In genomic region chr2:24188189-24188588, GRCm38 (mm10) we compare ENCODE assay signal across 22 mouse cellular contexts. TPM values are rescaled to one million over a fixed set of nuclear protein-coding genes. Genes with fewer than 3 reads are reported as not detected.
DNase-seq lines count a peak whose midpoint lies in the region; ATAC-seq and TF ChIP-seq lines count a peak whose summit lies in the region.
"Had no signal": no experiment of that assay in that cellular context is flagged by ENCODE, and none has a peak within 500 bp of the region (broad histone marks: within the 10 kb centered on the region; RNA-seq: fewer than 3 reads in every experiment).

No protein-coding gene starts in this region.

- 52% methylated on average over 1 of the region's 1 CpGs for WGBS in kidney, adult 2 months
- WGBS in midbrain, postnatal 0 days, result 63% methylated on average over 1 of the region's 1 CpGs
- 74% methylated on average over 1 of the region's 1 CpGs for WGBS in midbrain, embryonic 16.5 days

- no peaks in the 10 kb centered on the region for H3K9me3 ChIP-seq in midbrain, postnatal 0 days (ENCODE audit: low read length)
- H3K9me3 ChIP-seq in midbrain, embryonic 16.5 days (replicated peaks; ENCODE audit: control insufficient read depth, low read length, poor library complexity, severe bottlenecking), result no peaks in the 10 kb centered on the region
- H3K9me3 ChIP-seq: embryonic facial prominence, embryonic 13.5 days; forebrain, embryonic 12.5 days; heart, embryonic 12.5 days; hindbrain, embryonic 12.5 days; liver, embryonic 15.5 days; midbrain, embryonic 10.5 days had no signal

- H3K36me3 ChIP-seq in kidney, adult 2 months (ENCODE audit: control insufficient read depth, insufficient read depth, low read length), result no peaks in the 10 kb centered on the region
- H3K36me3 ChIP-seq in midbrain, postnatal 0 days (ENCODE audit: insufficient read depth, low read length), result no peaks in the 10 kb centered on the region
- H3K36me3 ChIP-seq in midbrain, embryonic 16.5 days (ENCODE audit: control insufficient read depth, insufficient read depth, low read length), result no peaks in the 10 kb centered on the region
- H3K36me3 ChIP-seq: embryonic facial prominence, embryonic 13.5 days; forebrain, embryonic 12.5 days; heart, embryonic 12.5 days; hindbrain, embryonic 12.5 days; liver, embryonic 15.5 days; midbrain, embryonic 10.5 days had no signal

- TF ChIP-seq POLR2A in kidney, adult 2 months (IDR thresholded peaks at IDR 0.05; ENCODE audit: low read depth, low read length), result no peak

- DNase-seq in kidney, adult 2 months, result peak; percentile 12
- no peak for DNase-seq in kidney, postnatal 14 days
- DNase-seq in midbrain, postnatal 0 days (ENCODE audit: low spot score), result no peak
- DNase-seq in T-cell, adult 2 months (ENCODE audit: low spot score), result no peak
- DNase-seq: cerebellum, adult 11 months; cerebellum, postnatal 36 days; kidney, adult 11 months; left cerebral cortex, postnatal 4 days had no signal

- H3K27me3 ChIP-seq in kidney, adult 2 months (replicated peaks; ENCODE audit: control insufficient read depth, insufficient read depth, low read length), result no peaks in the 10 kb centered on the region
- no peaks in the 10 kb centered on the region for H3K27me3 ChIP-seq in midbrain, postnatal 0 days (ENCODE audit: insufficient read depth, low read length)
- no peaks in the 10 kb centered on the region for H3K27me3 ChIP-seq in midbrain, embryonic 16.5 days (ENCODE audit: control insufficient read depth, insufficient read depth, low read depth, low read length)
- H3K27me3 ChIP-seq: embryonic facial prominence, embryonic 13.5 days; forebrain, embryonic 12.5 days; heart, embryonic 12.5 days; hindbrain, embryonic 12.5 days; liver, embryonic 15.5 days had no signal

- ATAC-seq in midbrain, postnatal 0 days (ENCODE audit: low FRiP score), result no peak
- ATAC-seq in midbrain, embryonic 16.5 days, result no peak
- peak; percentile 74 for ATAC-seq in granulocyte monocyte progenitor cell, adult 5-6 weeks (replicated peaks; ENCODE audit: poor library complexity, severe bottlenecking)
- no peak for ATAC-seq in erythroblast, adult 5-6 weeks (replicated peaks; ENCODE audit: low FRiP score, poor library complexity, severe bottlenecking)

- no peak overlapping the region for H3K4me2 ChIP-seq in midbrain, postnatal 0 days (ENCODE audit: low read depth, low read length, poor library complexity, severe bottlenecking)
- H3K4me2 ChIP-seq in midbrain, embryonic 16.5 days (ENCODE audit: low read length), result no peak overlapping the region
- H3K4me2 ChIP-seq: embryonic facial prominence, embryonic 13.5 days; forebrain, embryonic 12.5 days; heart, embryonic 12.5 days; hindbrain, embryonic 12.5 days; liver, embryonic 15.5 days had no signal

- no peak overlapping the region for H3K4me3 ChIP-seq in kidney, adult 2 months (ENCODE audit: insufficient read depth, low read depth, low read length)
- no peak overlapping the region for H3K4me3 ChIP-seq in midbrain, postnatal 0 days (ENCODE audit: low read depth, low read length)
- no peak overlapping the region for H3K4me3 ChIP-seq in midbrain, embryonic 16.5 days (ENCODE audit: low read depth, low read length)
- H3K4me3 ChIP-seq: embryonic facial prominence, embryonic 13.5 days; forebrain, embryonic 12.5 days; heart, embryonic 12.5 days; hindbrain, embryonic 12.5 days; liver, embryonic 15.5 days; midbrain, embryonic 10.5 days; myocyte had no signal

- H3K9ac ChIP-seq in midbrain, postnatal 0 days (replicated peaks; ENCODE audit: low read length, poor library complexity, severe bottlenecking), result no peak overlapping the region
- H3K9ac ChIP-seq in midbrain, embryonic 16.5 days (ENCODE audit: low read depth, low read length), result no peak overlapping the region
- H3K9ac ChIP-seq: embryonic facial prominence, embryonic 13.5 days; forebrain, embryonic 12.5 days; heart, embryonic 12.5 days; hindbrain, embryonic 12.5 days; liver, embryonic 15.5 days had no signal

- TF ChIP-seq CTCF in kidney, adult 2 months (conservative IDR thresholded peaks at IDR 0.05; ENCODE audit: insufficient read depth, insufficient read length, low read depth, low read length), result peak; percentile 63
- TF ChIP-seq CTCF in midbrain, postnatal 0 days (IDR thresholded peaks at IDR 0.05), result peak; percentile 36

- H3K4me1 ChIP-seq in kidney, adult 2 months (ENCODE audit: control insufficient read depth, insufficient read depth, low read length), result no peaks in the 10 kb centered on the region
- H3K4me1 ChIP-seq in midbrain, postnatal 0 days (ENCODE audit: insufficient read depth, low read length), result no peaks in the 10 kb centered on the region
- no peaks in the 10 kb centered on the region for H3K4me1 ChIP-seq in midbrain, embryonic 16.5 days (ENCODE audit: control insufficient read depth, insufficient read depth, low read length)
- H3K4me1 ChIP-seq: embryonic facial prominence, embryonic 13.5 days; forebrain, embryonic 12.5 days; heart, embryonic 12.5 days; hindbrain, embryonic 12.5 days; liver, embryonic 15.5 days; midbrain, embryonic 10.5 days had no signal

- no peak overlapping the region for H3K27ac ChIP-seq in kidney, adult 2 months (ENCODE audit: insufficient read depth, low read depth, low read length)
- H3K27ac ChIP-seq in midbrain, postnatal 0 days (ENCODE audit: low read depth, low read length), result no peak overlapping the region
- no peak overlapping the region for H3K27ac ChIP-seq in midbrain, embryonic 16.5 days (ENCODE audit: low read length)
- H3K27ac ChIP-seq: embryonic facial prominence, embryonic 13.5 days; forebrain, embryonic 12.5 days; hindbrain, embryonic 12.5 days; liver, embryonic 15.5 days; midbrain, embryonic 10.5 days had no signal

RNA-seq across cellular contexts. Expression of gene Il1f9, which starts 1.9 kb away (rescaled TPM):
- polyA plus RNA-seq in kidney, adult 2 months (2012; rRNA removed), result 0.06 TPM in 1 of 2 replicates, not detected in the other
- not detected in 2 replicates for total RNA-seq in midbrain, postnatal 0 days (2014; rRNA removed)
- not detected in 2 replicates for polyA plus RNA-seq in midbrain, postnatal 0 days (2015; fragmentation: Nextera tagmentation; extraction: Ambion mirVana)
- polyA plus RNA-seq in midbrain, embryonic 16.5 days (2015; fragmentation: Nextera tagmentation; extraction: Ambion mirVana), result not detected in 2 replicates
- total RNA-seq in granulocyte monocyte progenitor cell, adult 5-6 weeks (2014; fragmentation: Nextera tagmentation), result 2.5 TPM in 1 of 2 replicates, not detected in the other
- total RNA-seq in granulocyte monocyte progenitor cell, adult 5-6 weeks (2017), result 2.0 and 2.3 TPM in 2 replicates
- total RNA-seq in erythroblast, adult 5-6 weeks (2015; ENCODE audit: low replicate concordance), result 5.9 and 26.1 TPM in 2 replicates
- 6.1 and 7.1 TPM in 2 replicates for total RNA-seq in erythroblast, adult 5-6 weeks (2017; ENCODE audit: low replicate concordance)
- total RNA-seq: adrenal gland, postnatal 36 days; layer of hippocampus, postnatal 14 days; left cerebral cortex, postnatal 4 days had no signal
- polyA plus RNA-seq: embryonic facial prominence, embryonic 13.5 days; forebrain, embryonic 12.5 days; heart, embryonic 12.5 days; hindbrain, embryonic 12.5 days; midbrain, embryonic 10.5 days; myocyte; testis, adult 2 months had no signal

RNA-seq across cellular contexts. Expression of gene Il1f6, which starts 27.0 kb away (rescaled TPM):
- polyA plus RNA-seq in kidney, adult 2 months (2012; rRNA removed), result not detected in 2 replicates
- total RNA-seq in midbrain, postnatal 0 days (2014; rRNA removed), result not detected in 2 replicates
- polyA plus RNA-seq in midbrain, postnatal 0 days (2015; fragmentation: Nextera tagmentation; extraction: Ambion mirVana), result not detected in 2 replicates
- not detected in 2 replicates for polyA plus RNA-seq in midbrain, embryonic 16.5 days (2015; fragmentation: Nextera tagmentation; extraction: Ambion mirVana)
- not detected in 2 replicates for total RNA-seq in granulocyte monocyte progenitor cell, adult 5-6 weeks (2014; fragmentation: Nextera tagmentation)
- total RNA-seq in granulocyte monocyte progenitor cell, adult 5-6 weeks (2017), result not detected in 2 replicates
- total RNA-seq in erythroblast, adult 5-6 weeks (2015; ENCODE audit: low replicate concordance), result not detected in 2 replicates
- total RNA-seq in erythroblast, adult 5-6 weeks (2017; ENCODE audit: low replicate concordance), result not detected in 2 replicates
- total RNA-seq: adrenal gland, postnatal 36 days; layer of hippocampus, postnatal 14 days; left cerebral cortex, postnatal 4 days had no signal
- polyA plus RNA-seq: embryonic facial prominence, embryonic 13.5 days; forebrain, embryonic 12.5 days; heart, embryonic 12.5 days; hindbrain, embryonic 12.5 days; liver, embryonic 15.5 days; midbrain, embryonic 10.5 days; myocyte; spleen, adult 2 months; testis, adult 2 months had no signal

RNA-seq across cellular contexts. Expression of gene Il1f8, which starts 35.2 kb away (rescaled TPM):
- not detected in 2 replicates for polyA plus RNA-seq in kidney, adult 2 months (2012; rRNA removed)
- total RNA-seq in midbrain, postnatal 0 days (2014; rRNA removed), result not detected in 2 replicates
- polyA plus RNA-seq in midbrain, postnatal 0 days (2015; fragmentation: Nextera tagmentation; extraction: Ambion mirVana), result not detected in 2 replicates
- not detected in 2 replicates for polyA plus RNA-seq in midbrain, embryonic 16.5 days (2015; fragmentation: Nextera tagmentation; extraction: Ambion mirVana)
- total RNA-seq in granulocyte monocyte progenitor cell, adult 5-6 weeks (2014; fragmentation: Nextera tagmentation), result not detected in 2 replicates
- total RNA-seq in granulocyte monocyte progenitor cell, adult 5-6 weeks (2017), result not detected in 2 replicates
- total RNA-seq in erythroblast, adult 5-6 weeks (2015; ENCODE audit: low replicate concordance), result not detected in 2 replicates
- total RNA-seq in erythroblast, adult 5-6 weeks (2017; ENCODE audit: low replicate concordance), result not detected in 2 replicates
- total RNA-seq: adrenal gland, postnatal 36 days; layer of hippocampus, postnatal 14 days; left cerebral cortex, postnatal 4 days had no signal
- polyA plus RNA-seq: embryonic facial prominence, embryonic 13.5 days; forebrain, embryonic 12.5 days; heart, embryonic 12.5 days; hindbrain, embryonic 12.5 days; liver, embryonic 15.5 days; midbrain, embryonic 10.5 days; myocyte; spleen, adult 2 months; testis, adult 2 months had no signal
